Mouse (Mus musculus): ENCODE data around the gene Dock4.

- TF ChIP-seq CTCF (IDR thresholded peaks at IDR 0.05; ENCODE audit: extremely low read depth, insufficient read depth, low read length) (no peak), POLR2A (IDR thresholded peaks at IDR 0.05; ENCODE audit: extremely low read depth, insufficient read depth, low read length) (no peak)
These were observed 343.9 kb downstream of the Dock4 start for GRCm38 (mm10) chr12:40789379-40790361.

Data from cortical plate, adult 2 months (tissue).